Mouse (Mus musculus): ENCODE data around the gene Mbtps2. TPM values are rescaled to one million over a fixed set of nuclear protein-coding genes. Genes with fewer than 3 reads are reported as not detected.

Gene Mbtps2
- total and polyA plus RNA-seq, 2 experiments from 2014 or later, result 16.4 to 23.4 TPM

GRCm38 (mm10) chrX:157595927-157596326 lies 2.6 kb downstream of the Mbtps2 start:
- no peaks in the 10 kb centered on the region for H3K9me3 ChIP-seq (ENCODE audit: low read length)
- H3K4me1 ChIP-seq (ENCODE audit: insufficient read depth, low read length), result no peaks in the 10 kb centered on the region
- WGBS, result 90% methylated on average over 6 of the region's 6 CpGs
- no peaks in the 10 kb centered on the region for H3K27me3 ChIP-seq (ENCODE audit: insufficient read depth, low read length)
- DNase-seq (ENCODE audit: low spot score) (no peak), ATAC-seq (ENCODE audit: low FRiP score) (no peak)
- H3K4me2 ChIP-seq (ENCODE audit: low read depth, low read length, poor library complexity, severe bottlenecking), result no peak overlapping the region
- TF ChIP-seq CTCF (IDR thresholded peaks at IDR 0.05), result no peak
- H3K36me3 ChIP-seq (ENCODE audit: insufficient read depth, low read length), result no peaks in the 10 kb centered on the region
- no peak overlapping the region for H3K9ac ChIP-seq (replicated peaks; ENCODE audit: low read length, poor library complexity, severe bottlenecking)
- H3K4me3 ChIP-seq (ENCODE audit: low read depth, low read length), result no peak overlapping the region
- H3K27ac ChIP-seq (ENCODE audit: low read depth, low read length), result no peak overlapping the region

GRCm38 (mm10) chrX:157594606-157595005 lies 3.9 kb downstream of the Mbtps2 start:
- Histone ChIP-seq H3K36me3 (ENCODE audit: insufficient read depth, low read length) (no peaks in the 10 kb centered on the region), H3K4me2 (ENCODE audit: low read depth, low read length, poor library complexity, severe bottlenecking) (no peak overlapping the region), H3K9ac (replicated peaks; ENCODE audit: low read length, poor library complexity, severe bottlenecking) (no peak overlapping the region), H3K27ac (ENCODE audit: low read depth, low read length) (no peak overlapping the region), H3K9me3 (ENCODE audit: low read length) (no peaks in the 10 kb centered on the region), H3K4me3 (ENCODE audit: low read depth, low read length) (no peak overlapping the region), H3K27me3 (ENCODE audit: insufficient read depth, low read length) (no peaks in the 10 kb centered on the region), H3K4me1 (ENCODE audit: insufficient read depth, low read length) (no peaks in the 10 kb centered on the region)
- ATAC-seq (ENCODE audit: low FRiP score) (no peak), DNase-seq (ENCODE audit: low spot score) (no peak)
- 32% methylated on average over 2 of the region's 2 CpGs for WGBS
- no peak for TF ChIP-seq CTCF (IDR thresholded peaks at IDR 0.05)

GRCm38 (mm10) chrX:157587001-157587400 lies 11.5 kb downstream of the Mbtps2 start:
- Histone ChIP-seq H3K27ac (ENCODE audit: low read depth, low read length) (no peak overlapping the region), H3K9me3 (ENCODE audit: low read length) (no peaks in the 10 kb centered on the region), H3K27me3 (ENCODE audit: insufficient read depth, low read length) (no peaks in the 10 kb centered on the region), H3K4me3 (ENCODE audit: low read depth, low read length) (no peak overlapping the region), H3K9ac (replicated peaks; ENCODE audit: low read length, poor library complexity, severe bottlenecking) (no peak overlapping the region), H3K4me1 (ENCODE audit: insufficient read depth, low read length) (no peaks in the 10 kb centered on the region), H3K36me3 (ENCODE audit: insufficient read depth, low read length) (no peaks in the 10 kb centered on the region), H3K4me2 (ENCODE audit: low read depth, low read length, poor library complexity, severe bottlenecking) (no peak overlapping the region)
- ATAC-seq (ENCODE audit: low FRiP score) (no peak), DNase-seq (ENCODE audit: low spot score) (peak; percentile 15)
- 54% methylated on average over 5 of the region's 5 CpGs for WGBS
- no peak for TF ChIP-seq CTCF (IDR thresholded peaks at IDR 0.05)

GRCm38 (mm10) chrX:157586397-157586796 lies 12.1 kb downstream of the Mbtps2 start:
- no peak for TF ChIP-seq CTCF (IDR thresholded peaks at IDR 0.05)
- Histone ChIP-seq H3K27ac (ENCODE audit: low read depth, low read length) (no peak overlapping the region), H3K36me3 (ENCODE audit: insufficient read depth, low read length) (no peaks in the 10 kb centered on the region), H3K4me3 (ENCODE audit: low read depth, low read length) (no peak overlapping the region), H3K4me1 (ENCODE audit: insufficient read depth, low read length) (no peaks in the 10 kb centered on the region), H3K9ac (replicated peaks; ENCODE audit: low read length, poor library complexity, severe bottlenecking) (no peak overlapping the region), H3K9me3 (ENCODE audit: low read length) (no peaks in the 10 kb centered on the region), H3K4me2 (ENCODE audit: low read depth, low read length, poor library complexity, severe bottlenecking) (no peak overlapping the region), H3K27me3 (ENCODE audit: insufficient read depth, low read length) (no peaks in the 10 kb centered on the region)
- ATAC-seq (ENCODE audit: low FRiP score) (no peak), DNase-seq (ENCODE audit: low spot score) (peak; percentile 32)

GRCm38 (mm10) chrX:157579108-157579614 lies 19.4 kb downstream of the Mbtps2 start:
- ATAC-seq (ENCODE audit: low FRiP score), result no peak
- TF ChIP-seq CTCF (IDR thresholded peaks at IDR 0.05), result no peak
- H3K27me3 ChIP-seq (ENCODE audit: insufficient read depth, low read length), result no peaks in the 10 kb centered on the region

GRCm38 (mm10) chrX:157574683-157575082 lies 23.8 kb downstream of the Mbtps2 start:
- no peak for TF ChIP-seq CTCF (IDR thresholded peaks at IDR 0.05)
- H3K27ac ChIP-seq (ENCODE audit: low read depth, low read length), result no peak overlapping the region
- DNase-seq (ENCODE audit: low spot score) (no peak), ATAC-seq (ENCODE audit: low FRiP score) (no peak)
- H3K4me1 ChIP-seq (ENCODE audit: insufficient read depth, low read length), result no peaks in the 10 kb centered on the region
- H3K9me3 ChIP-seq (ENCODE audit: low read length), result no peaks in the 10 kb centered on the region
- H3K27me3 ChIP-seq (ENCODE audit: insufficient read depth, low read length), result no peaks in the 10 kb centered on the region
- whole genome bisulfite sequencing, result 82% methylated on average over 2 of the region's 2 CpGs
- H3K4me2 ChIP-seq (ENCODE audit: low read depth, low read length, poor library complexity, severe bottlenecking), result no peak overlapping the region
- no peak overlapping the region for H3K4me3 ChIP-seq (ENCODE audit: low read depth, low read length)
- H3K36me3 ChIP-seq (ENCODE audit: insufficient read depth, low read length), result no peaks in the 10 kb centered on the region
- no peak overlapping the region for H3K9ac ChIP-seq (replicated peaks; ENCODE audit: low read length, poor library complexity, severe bottlenecking)

More at GRCm38 (mm10) chrX:157579108-157579614, 19.4 kb downstream of the Mbtps2 start:
- Histone ChIP-seq H3K4me1 (ENCODE audit: insufficient read depth, low read length) (no peaks in the 10 kb centered on the region), H3K4me2 (ENCODE audit: low read depth, low read length, poor library complexity, severe bottlenecking) (no peak overlapping the region), H3K9me3 (ENCODE audit: low read length) (no peaks in the 10 kb centered on the region), H3K9ac (replicated peaks; ENCODE audit: low read length, poor library complexity, severe bottlenecking) (no peak overlapping the region), H3K36me3 (ENCODE audit: insufficient read depth, low read length) (no peaks in the 10 kb centered on the region), H3K27ac (ENCODE audit: low read depth, low read length) (no peak overlapping the region), H3K4me3 (ENCODE audit: low read depth, low read length) (no peak overlapping the region)
- DNase-seq (ENCODE audit: low spot score), result no peak
- 77% methylated on average over 6 of the region's 6 CpGs for WGBS
